Mouse (Mus musculus) frontal cortex, postnatal 25 days (tissue): Measurements from ENCODE around the gene Olfr832.
"Not testable (repeated sequence)": the region's sequence is repeated elsewhere in the genome, so short reads cannot be mapped to it uniquely, and the experiment has no call there.

Experiments
- DNase-seq, 2 experiments: peaks; one replicate each; pipeline ENCODE4 v3.0.0; 2022; ENCODE audit warnings: low spot score in 2 of 2

Gene Olfr832

GRCm38 (mm10) chr9:18936822-18937221 is at the start of gene Olfr832:
Olfr832 (plus strand) TSS chr9:18937122.
- not testable (repeated sequence) for DNase-seq

GRCm38 (mm10) chr9:18907699-18908098 is 29.2 kb upstream of the Olfr832 start:
- DNase-seq: not testable (repeated sequence)

- not testable (repeated sequence) for DNase-seq
Observed at GRCm38 (mm10) chr9:18927921-18928320, 9.0 kb upstream of the Olfr832 start.

- no peak for DNase-seq
Observed at GRCm38 (mm10) chr9:18962021-18962420, 25.1 kb downstream of the Olfr832 start.

GRCm38 (mm10) chr9:18987690-18988089 is 50.8 kb downstream of the Olfr832 start, which contains the start of gene Olfr834:
Olfr834 (plus strand) TSS chr9:18987990.
- DNase-seq: no peak
